Mouse (Mus musculus): ENCODE data around the gene Zbtb22. TPM values are rescaled to one million over a fixed set of nuclear protein-coding genes. Genes with fewer than 3 reads are reported as not detected.
A peak's percentile ranks its signal among the peaks of the same experiment; 100 is the strongest.
"Not testable (repeated sequence)": the region's sequence is repeated elsewhere in the genome, so short reads cannot be mapped to it uniquely, and the experiment has no call there.

Zbtb22 gene
- total RNA-seq, 2 experiments from 2014 or later: 13.5 to 16.1 TPM

GRCm38 (mm10) chr17:33935422-33936055, 19.8 kb downstream of the Zbtb22 start:
- intact Hi-C loops (cut with DNase I; ENCODE audit: low total_unique reads): no loop called here
- no peak for DNase-seq

- DNase-seq: no peak
- intact Hi-C loops (cut with DNase I; ENCODE audit: low total_unique reads): no loop called here
Measured at GRCm38 (mm10) chr17:33936993-33937392, 21.3 kb downstream of the Zbtb22 start.

GRCm38 (mm10) chr17:33938783-33939182, 23.1 kb downstream of the Zbtb22 start:
- DNase-seq: no peak
- intact Hi-C loops (cut with DNase I; ENCODE audit: low total_unique reads): no loop called here

GRCm38 (mm10) chr17:33940206-33940805, 24.6 kb downstream of the Zbtb22 start, which contains the start of the genes Pfdn6 and Wdr46:
Gene Pfdn6, minus strand, starts transcription at chr17:33940343.
Gene Wdr46, plus strand, starts transcription at chr17:33940660.
- DNase-seq: peak; percentile 85
- intact Hi-C loops (cut with DNase I; ENCODE audit: low total_unique reads): no loop called here

- DNase-seq: no peak
- intact Hi-C loops (cut with DNase I; ENCODE audit: low total_unique reads): no loop called here
Measured at GRCm38 (mm10) chr17:33940981-33941380, 25.3 kb downstream of the Zbtb22 start.

GRCm38 (mm10) chr17:33941381-33941780, 25.7 kb downstream of the Zbtb22 start:
- no peak for DNase-seq
- intact Hi-C loops (cut with DNase I; ENCODE audit: low total_unique reads): no loop called here

GRCm38 (mm10) chr17:33943454-33943853, 27.8 kb downstream of the Zbtb22 start:
- intact Hi-C loops (cut with DNase I; ENCODE audit: low total_unique reads): no loop called here
- no peak for DNase-seq

GRCm38 (mm10) chr17:33947430-33948089, 31.9 kb downstream of the Zbtb22 start:
- no peak for DNase-seq
- intact Hi-C loops (cut with DNase I; ENCODE audit: low total_unique reads): no loop called here

GRCm38 (mm10) chr17:33948090-33948904, 32.6 kb downstream of the Zbtb22 start:
- no peak for DNase-seq
- intact Hi-C loops (cut with DNase I; ENCODE audit: low total_unique reads): no loop called here

- intact Hi-C loops (cut with DNase I; ENCODE audit: low total_unique reads): no loop called here
- DNase-seq: no peak
Measured at GRCm38 (mm10) chr17:33948905-33949537, 33.3 kb downstream of the Zbtb22 start.

GRCm38 (mm10) chr17:33950131-33950625, 34.5 kb downstream of the Zbtb22 start:
- intact Hi-C loops (cut with DNase I; ENCODE audit: low total_unique reads): no loop called here
- no peak for DNase-seq

- intact Hi-C loops (cut with DNase I; ENCODE audit: low total_unique reads): no loop called here
- peak; percentile 80 for DNase-seq
Measured at GRCm38 (mm10) chr17:33951021-33951946, 35.6 kb downstream of the Zbtb22 start, which contains the start of gene B3galt4. Gene B3galt4, minus strand, starts transcription at chr17:33951488.

GRCm38 (mm10) chr17:33952015-33952414, 36.3 kb downstream of the Zbtb22 start:
- intact Hi-C loops (cut with DNase I; ENCODE audit: low total_unique reads); DNase-seq: not testable (repeated sequence)

- intact Hi-C loops (cut with DNase I; ENCODE audit: low total_unique reads): no loop called here
- no peak for DNase-seq
Measured at GRCm38 (mm10) chr17:33952879-33953278, 37.2 kb downstream of the Zbtb22 start.

- DNase-seq: no peak
- intact Hi-C loops (cut with DNase I; ENCODE audit: low total_unique reads): no loop called here
Measured at GRCm38 (mm10) chr17:33953310-33953709, 37.6 kb downstream of the Zbtb22 start.

- intact Hi-C loops (cut with DNase I; ENCODE audit: low total_unique reads): no loop called here
- no peak for DNase-seq
Measured at GRCm38 (mm10) chr17:33953961-33954565, 38.4 kb downstream of the Zbtb22 start.

GRCm38 (mm10) chr17:33954646-33955554, 39.2 kb downstream of the Zbtb22 start:
- intact Hi-C loops (cut with DNase I; ENCODE audit: low total_unique reads): loop anchor here (5.0 kb wide), 1 partner anchor 1312 kb away; no protein-coding TSS in a partner anchor
- no peak for DNase-seq

Data from gastrocnemius, postnatal 14 days (tissue).